Mouse (Mus musculus) thymus, postnatal 14 days (tissue): Measurements from ENCODE around the gene Thsd7b.
A peak's percentile ranks its signal among the peaks of the same experiment; 100 is the strongest.

ENCODE experiments used
- DNase-seq: peaks from one replicate; pipeline ENCODE4 v3.0.0; 2021

Gene Thsd7b

GRCm38 (mm10) chr1:129272982-129273937 lies at the start of gene Thsd7b:
Gene Thsd7b (plus strand): TSS chr1:129273302.
- DNase-seq = no peak

- peak; percentile 5 for DNase-seq
Measured at GRCm38 (mm10) chr1:129244292-129244691, 28.8 kb upstream of the Thsd7b start.

GRCm38 (mm10) chr1:129250704-129251443 lies 22.2 kb upstream of the Thsd7b start:
- no peak for DNase-seq

- no peak for DNase-seq
Measured at GRCm38 (mm10) chr1:129266684-129267083, 6.4 kb upstream of the Thsd7b start.

GRCm38 (mm10) chr1:129304173-129304572 lies 31.1 kb downstream of the Thsd7b start:
- DNase-seq = no peak

GRCm38 (mm10) chr1:129324388-129324787 lies 51.3 kb downstream of the Thsd7b start:
- no peak for DNase-seq

- DNase-seq = no peak
Measured at GRCm38 (mm10) chr1:129324798-129325197, 51.7 kb downstream of the Thsd7b start.

GRCm38 (mm10) chr1:129356631-129357030 lies 83.5 kb downstream of the Thsd7b start:
- no peak for DNase-seq

GRCm38 (mm10) chr1:129357378-129357777 lies 84.3 kb downstream of the Thsd7b start:
- DNase-seq = no peak

- no peak for DNase-seq
Measured at GRCm38 (mm10) chr1:129363368-129363767, 90.3 kb downstream of the Thsd7b start.

- no peak for DNase-seq
Measured at GRCm38 (mm10) chr1:129364828-129365227, 91.7 kb downstream of the Thsd7b start.

- no peak for DNase-seq
Measured at GRCm38 (mm10) chr1:129365590-129365989, 92.5 kb downstream of the Thsd7b start.

GRCm38 (mm10) chr1:129386479-129386878 lies 113.4 kb downstream of the Thsd7b start:
- DNase-seq = no peak

- no peak for DNase-seq
Measured at GRCm38 (mm10) chr1:129411584-129411983, 138.5 kb downstream of the Thsd7b start.

GRCm38 (mm10) chr1:129421581-129421980 lies 148.5 kb downstream of the Thsd7b start:
- DNase-seq = no peak

- DNase-seq = no peak
Measured at GRCm38 (mm10) chr1:129464414-129464813, 191.3 kb downstream of the Thsd7b start.

GRCm38 (mm10) chr1:129473504-129473903 lies 200.4 kb downstream of the Thsd7b start:
- no peak for DNase-seq

- DNase-seq = no peak
Measured at GRCm38 (mm10) chr1:129484266-129485031, 211.3 kb downstream of the Thsd7b start.

- no peak for DNase-seq
Measured at GRCm38 (mm10) chr1:129491136-129491535, 218.0 kb downstream of the Thsd7b start.

- DNase-seq = no peak
Measured at GRCm38 (mm10) chr1:129493929-129494328, 220.8 kb downstream of the Thsd7b start.

GRCm38 (mm10) chr1:129501707-129502106 lies 228.6 kb downstream of the Thsd7b start:
- no peak for DNase-seq

GRCm38 (mm10) chr1:129516379-129516778 lies 243.3 kb downstream of the Thsd7b start:
- no peak for DNase-seq

- no peak for DNase-seq
Measured at GRCm38 (mm10) chr1:129519751-129520150, 246.6 kb downstream of the Thsd7b start.
